Mouse (Mus musculus) adrenal gland, adult 18-20 months (tissue): ENCODE measurements around the gene Mgat5b. TPM values are rescaled to one million over a fixed set of nuclear protein-coding genes. Genes with fewer than 3 reads are reported as not detected.
A peak's percentile ranks its signal among the peaks of the same experiment; 100 is the strongest.

Experiments
- DNase-seq, 2 experiments: peaks; one replicate each; pipeline ENCODE4 v3.0.0; 2021 to 2022; ENCODE audit warnings: low spot score in 2 of 2
- total RNA-seq, 2 experiments: library from RNA; stranded (reverse); gene quantifications; 1 replicate in 1 of 2; 2 replicates in 1 of 2; pipeline ENCODE4 v1.2.3; 2021

Gene Mgat5b
- total RNA-seq, 2 experiments from 2014 or later = 0.19 to 0.36 TPM

- DNase-seq = no peak
Observed at GRCm38 (mm10) chr11:116974341-116974740, 55.7 kb downstream of the Mgat5b start.

GRCm38 (mm10) chr11:116980313-116980712 lies 61.6 kb downstream of the Mgat5b start:
- DNase-seq = no peak

GRCm38 (mm10) chr11:116982543-116982942 lies 63.9 kb downstream of the Mgat5b start:
- no peak for DNase-seq

- DNase-seq = no peak
Observed at GRCm38 (mm10) chr11:116985504-116986385, 67.1 kb downstream of the Mgat5b start.

GRCm38 (mm10) chr11:116988131-116988530 lies 69.5 kb downstream of the Mgat5b start:
- no peak for DNase-seq

GRCm38 (mm10) chr11:116990231-116990630 lies 71.6 kb downstream of the Mgat5b start:
- no peak for DNase-seq

- DNase-seq = no peak
Observed at GRCm38 (mm10) chr11:116991410-116991809, 72.7 kb downstream of the Mgat5b start.

- no peak for DNase-seq
Observed at GRCm38 (mm10) chr11:116991964-116992363, 73.3 kb downstream of the Mgat5b start.

GRCm38 (mm10) chr11:116994095-116994582 lies 75.5 kb downstream of the Mgat5b start:
- DNase-seq = peak in 1 of 2 experiments; percentile 26

GRCm38 (mm10) chr11:116996976-116997375 lies 78.3 kb downstream of the Mgat5b start:
- no peak for DNase-seq

GRCm38 (mm10) chr11:116998935-116999334 lies 80.3 kb downstream of the Mgat5b start:
- DNase-seq = no peak

- no peak for DNase-seq
Observed at GRCm38 (mm10) chr11:117000219-117000618, 81.6 kb downstream of the Mgat5b start.

- no peak for DNase-seq
Observed at GRCm38 (mm10) chr11:117001789-117002188, 83.1 kb downstream of the Mgat5b start.

GRCm38 (mm10) chr11:117003503-117003902 lies 84.8 kb downstream of the Mgat5b start:
- no peak for DNase-seq

GRCm38 (mm10) chr11:117004277-117004676 lies 85.6 kb downstream of the Mgat5b start:
- no peak for DNase-seq

- DNase-seq = no peak
Observed at GRCm38 (mm10) chr11:117017462-117017861, 98.8 kb downstream of the Mgat5b start.

- DNase-seq = peak; percentile 53 to 54
Observed at GRCm38 (mm10) chr11:117018410-117018809, 99.7 kb downstream of the Mgat5b start.

GRCm38 (mm10) chr11:117021026-117021425 lies 102.4 kb downstream of the Mgat5b start:
- no peak for DNase-seq

GRCm38 (mm10) chr11:117023537-117023936 lies 104.9 kb downstream of the Mgat5b start:
- no peak for DNase-seq

GRCm38 (mm10) chr11:117027681-117028080 lies 109.0 kb downstream of the Mgat5b start:
- DNase-seq = no peak

- DNase-seq = no peak
Observed at GRCm38 (mm10) chr11:117028861-117029568, 110.4 kb downstream of the Mgat5b start.

- DNase-seq = no peak
Observed at GRCm38 (mm10) chr11:117029569-117029955, 110.9 kb downstream of the Mgat5b start.
